Mouse (Mus musculus) liver, embryonic 14.5 days (tissue): ENCODE data around the gene Map4k5.

Experiments
- CTCF ChIP-seq: IDR thresholded peaks from 2 replicates; pipeline ENCODE4 v1.5.1; 2016; ENCODE audit warnings: antibody characterized with exemption, low read depth, control low read depth
- EP300 ChIP-seq: IDR thresholded peaks from 2 replicates; pipeline ENCODE4 v1.6.1; 2016; ENCODE audit warnings: antibody characterized with exemption, low read depth

- no peak for TF ChIP-seq CTCF
- no peak for TF ChIP-seq EP300
Observed at GRCm38 (mm10) chr12:69852288-69852687, 40.7 kb downstream of the Map4k5 start.
